Mouse (Mus musculus) limb, embryonic 14.5 days (tissue): ENCODE data around the gene Apmap. TPM values are rescaled to one million over a fixed set of nuclear protein-coding genes. Genes with fewer than 3 reads are reported as not detected.

Experiments
- ATAC-seq: fragments of 200-750 bp; cut with Nextera tagmentation; 2 replicates; pipeline ENCODE4 v1.8.0; 2017; ENCODE audit warnings: low read depth, moderate number of reproducible peaks, moderate TSS enrichment; ENCODE audit not compliant: low FRiP score
- DNase-seq: peaks from one replicate; pipeline ENCODE4 v3.0.0-alpha.2; 2015; ENCODE audit warnings: low spot score
- H3K27ac ChIP-seq: fragments of 300-500 bp; sonication (generic); replicated peaks from 2 replicates; pipeline ENCODE4 v1.5.1; 2014; ENCODE audit warnings: low read depth, mild to moderate bottlenecking, low read length, moderate library complexity, mixed read lengths
- H3K27me3 ChIP-seq: fragments of 300-500 bp; sonication (generic); 2 replicates; pipeline ENCODE4 v1.6.1; 2014; ENCODE audit warnings: low read length, mixed read lengths; ENCODE audit not compliant: control insufficient read depth, insufficient read depth
- H3K36me3 ChIP-seq: fragments of 300-500 bp; sonication (generic); 2 replicates; pipeline ENCODE4 v1.6.1; 2014; ENCODE audit warnings: mild to moderate bottlenecking, low read length, moderate library complexity, mixed read lengths; ENCODE audit not compliant: control insufficient read depth, insufficient read depth
- H3K4me1 ChIP-seq: fragments of 300-500 bp; sonication (generic); 2 replicates; pipeline ENCODE4 v1.6.1; 2014; ENCODE audit warnings: antibody characterized with exemption, low read length, mixed read lengths; ENCODE audit not compliant: control insufficient read depth, insufficient read depth
- H3K4me2 ChIP-seq: fragments of 300-500 bp; sonication (generic); replicated peaks from 2 replicates; pipeline ENCODE4 v1.6.1; 2014; ENCODE audit warnings: low read depth, mild to moderate bottlenecking, low read length, moderate library complexity; ENCODE audit not compliant: severe bottlenecking
- H3K4me3 ChIP-seq: fragments of 300-500 bp; sonication (generic); replicated peaks from 2 replicates; pipeline ENCODE4 v1.5.1; 2014; ENCODE audit warnings: low read length
- H3K9ac ChIP-seq: fragments of 300-500 bp; sonication (generic); 2 replicates; pipeline ENCODE4 v1.6.1; 2014; ENCODE audit warnings: mild to moderate bottlenecking, low read depth, low read length, moderate library complexity; ENCODE audit not compliant: severe bottlenecking
- H3K9me3 ChIP-seq: fragments of 300-500 bp; sonication (generic); 2 replicates; pipeline ENCODE4 v1.6.1; 2016; ENCODE audit warnings: low read length; ENCODE audit not compliant: control insufficient read depth
- POLR2A ChIP-seq: fragments of 200-500 bp; IDR thresholded peaks from 2 replicates; pipeline ENCODE4 v1.8.0; 2012; ENCODE audit warnings: inconsistent platforms, mild to moderate bottlenecking, moderate library complexity, borderline replicate concordance; ENCODE audit not compliant: insufficient read depth, insufficient read length; ENCODE audit errors: extremely low read depth
- WGBS: fragments of 180-500 bp; shearing (Covaris S2); extraction: QIAGEN DNeasy Blood & Tissue Kit; methylation state at CpG from one replicate; pipeline ENCODE4 v1.1.7; 2014; 5-methylcytosine and 5-hydroxymethylcytosine counted together
- polyA plus RNA-seq, 2 experiments: library from polyadenylated mRNA; depleted of rRNA in 1 of 2; stranded (reverse) in 1 of 2; unstranded in 1 of 2; fragments of >200 nt; fragmentation: Nextera tagmentation in 1 of 2; extraction: Ambion mirVana in 1 of 2; gene quantifications; 2 replicates each; pipeline versions ENCODE4 v1.2.1 to v1.2.3; 2012 to 2014

Apmap gene
- polyA plus RNA-seq, 2 experiments: 30.9 to 39.5 TPM

DNA sequence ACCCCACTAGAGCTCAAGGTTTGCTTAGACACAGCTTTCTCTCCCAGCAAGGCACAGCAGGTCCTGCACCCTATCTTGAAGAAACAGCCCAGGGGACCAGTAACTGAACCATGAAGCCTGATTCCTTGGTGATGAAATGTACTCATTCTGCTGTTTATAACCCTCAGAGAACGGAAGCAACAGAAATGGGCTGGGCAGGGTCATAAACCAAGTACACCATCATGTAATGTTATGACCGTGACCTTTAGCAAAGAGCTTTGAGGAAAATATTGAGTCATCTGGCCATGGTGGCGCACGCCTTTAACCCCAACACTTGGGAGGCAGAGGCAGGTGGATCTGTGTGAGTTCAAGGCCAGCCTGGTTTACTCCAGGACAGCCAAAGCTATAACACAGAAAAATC is 36.9 kb upstream of the Apmap start:
- DNase-seq: no peak
- Histone ChIP-seq H3K4me1 (no peaks in the 10 kb centered on the region), H3K4me2 (no peak overlapping the region), H3K9me3 (no peaks in the 10 kb centered on the region), H3K27ac (no peak overlapping the region), H3K4me3 (no peak overlapping the region), H3K27me3 (no peaks in the 10 kb centered on the region), H3K9ac (no peak overlapping the region), H3K36me3 (no peaks in the 10 kb centered on the region)
- no peak for TF ChIP-seq POLR2A
- no peak for ATAC-seq
- 79% methylated on average over 4 of the region's 4 CpGs for WGBS

DNA sequence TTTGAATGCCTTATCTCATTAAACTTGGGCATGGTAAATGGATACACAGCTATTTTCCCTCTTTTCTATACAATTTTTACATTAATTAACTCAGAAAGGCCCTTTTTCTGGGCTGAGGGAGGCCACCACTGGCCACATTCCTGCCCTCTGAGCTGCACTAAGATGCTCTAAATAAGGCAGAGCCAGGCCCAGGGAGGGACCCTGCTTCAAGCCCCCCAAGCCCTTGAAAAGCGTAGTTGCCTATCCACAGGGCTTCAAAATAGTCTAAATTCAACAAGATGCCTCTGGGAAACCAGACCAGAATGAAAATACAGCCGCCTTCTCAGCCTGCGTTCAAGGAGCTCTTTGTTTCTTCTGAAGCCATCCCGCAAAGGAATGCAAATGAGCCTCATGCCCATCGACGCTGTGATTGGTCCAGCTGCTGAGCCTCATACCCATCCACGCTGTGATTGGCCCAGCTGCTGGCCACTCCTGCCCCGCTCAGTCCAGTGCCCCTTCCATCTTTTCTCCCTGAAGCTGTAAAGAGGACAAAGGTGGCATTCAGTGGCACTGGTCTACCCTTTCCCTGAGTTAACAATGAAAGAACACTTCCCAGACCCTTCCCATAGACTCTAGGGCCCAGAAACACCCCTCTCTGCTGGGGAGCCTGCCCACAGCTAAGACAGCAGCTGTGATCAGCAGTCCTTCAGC is 35.5 kb upstream of the Apmap start:
- no peak for DNase-seq
- Histone ChIP-seq H3K9me3 (no peaks in the 10 kb centered on the region), H3K4me1 (no peaks in the 10 kb centered on the region), H3K27ac (no peak overlapping the region), H3K27me3 (no peaks in the 10 kb centered on the region), H3K4me3 (no peak overlapping the region), H3K9ac (no peak overlapping the region), H3K4me2 (no peak overlapping the region), H3K36me3 (no peaks in the 10 kb centered on the region)
- peak; percentile 50; the same call in 1 of the 2 replicates for ATAC-seq
- TF ChIP-seq POLR2A: no peak
- 72% methylated on average over 8 of the region's 8 CpGs for WGBS

DNA sequence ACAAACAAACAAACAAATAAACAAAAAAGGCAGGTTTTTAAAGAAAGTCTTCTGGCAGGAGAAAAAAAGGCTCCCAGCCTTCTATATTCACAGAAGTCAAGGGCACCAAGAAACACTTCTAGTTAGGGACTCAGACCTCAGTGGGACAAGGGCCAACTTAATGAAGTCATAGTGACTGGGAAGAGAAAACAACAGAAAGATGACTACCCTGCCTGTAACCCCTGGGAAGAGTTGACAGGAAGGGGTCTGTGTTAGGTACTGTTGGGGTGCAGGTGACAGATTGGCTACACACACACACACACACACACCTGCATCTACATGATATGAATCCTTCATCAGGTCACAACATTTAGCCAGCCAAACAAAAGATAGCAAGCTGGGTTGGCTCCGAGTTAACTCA is 34.8 kb upstream of the Apmap start:
- H3K4me2 ChIP-seq: no peak overlapping the region
- TF ChIP-seq POLR2A: no peak
- no peaks in the 10 kb centered on the region for H3K9me3 ChIP-seq
- no peaks in the 10 kb centered on the region for H3K27me3 ChIP-seq
- WGBS: 86% methylated on average over 1 of the region's 1 CpGs
- no peak for ATAC-seq
- H3K36me3 ChIP-seq: no peaks in the 10 kb centered on the region
- H3K4me3 ChIP-seq: no peak overlapping the region
- no peak overlapping the region for H3K27ac ChIP-seq
- H3K9ac ChIP-seq: no peak overlapping the region
- no peaks in the 10 kb centered on the region for H3K4me1 ChIP-seq
- no peak for DNase-seq

DNA sequence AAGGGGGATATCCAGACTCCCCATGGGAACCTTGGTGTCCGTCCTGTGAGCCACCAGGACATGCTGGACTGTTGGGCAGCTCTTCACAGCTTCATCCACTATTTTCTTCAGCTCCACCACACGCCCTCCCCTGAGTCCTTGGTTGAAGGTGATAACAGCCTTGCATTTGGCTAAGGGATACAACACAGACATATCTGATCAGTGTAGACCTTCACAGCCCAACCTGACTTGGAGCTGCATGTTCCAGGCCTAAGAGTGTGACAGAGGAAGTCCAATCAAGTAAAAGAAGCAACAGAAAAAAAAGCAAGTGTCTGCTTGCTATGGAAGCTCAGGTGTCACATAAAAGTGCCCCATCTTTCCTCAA is 30.0 kb upstream of the Apmap start:
- H3K27ac ChIP-seq: no peak overlapping the region
- no peaks in the 10 kb centered on the region for H3K4me1 ChIP-seq
- DNase-seq: no peak
- H3K27me3 ChIP-seq: no peaks in the 10 kb centered on the region
- TF ChIP-seq POLR2A: no peak
- WGBS: 45% methylated on average over 2 of the region's 2 CpGs
- ATAC-seq: no peak
- no peak overlapping the region for H3K4me3 ChIP-seq
- H3K9me3 ChIP-seq: no peaks in the 10 kb centered on the region
- H3K4me2 ChIP-seq: no peak overlapping the region
- no peak overlapping the region for H3K9ac ChIP-seq
- no peaks in the 10 kb centered on the region for H3K36me3 ChIP-seq

DNA sequence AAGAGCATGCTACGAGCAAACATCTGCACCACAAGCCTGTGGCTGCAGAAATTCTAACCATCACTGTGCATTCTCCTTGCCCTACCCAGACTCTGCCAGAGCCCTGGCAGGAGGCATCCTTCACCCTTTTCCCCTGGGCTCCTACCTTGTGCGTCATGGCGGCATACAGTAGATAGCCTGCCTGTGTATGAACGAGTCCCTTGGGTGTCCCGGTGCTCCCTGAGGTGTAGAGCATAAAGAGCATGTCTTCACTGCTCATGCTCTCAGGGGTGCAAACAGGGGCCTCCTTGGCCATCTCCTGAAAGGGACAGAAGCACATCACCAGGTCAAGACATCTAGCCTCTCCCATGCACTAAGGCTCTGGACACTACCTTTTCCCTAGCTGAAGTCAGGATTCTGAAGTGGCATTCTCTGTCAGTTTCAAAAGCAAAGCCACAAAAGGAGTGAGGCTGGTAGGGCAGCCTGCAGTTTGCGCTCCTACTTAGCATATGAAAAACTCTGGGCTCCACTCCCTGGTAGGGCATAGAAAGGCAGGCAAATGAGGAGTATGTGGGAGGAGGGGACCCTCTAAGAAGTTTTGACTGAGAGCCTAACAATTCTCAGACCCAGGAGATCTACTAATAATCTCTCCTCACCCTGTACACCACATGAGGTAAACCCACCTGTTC is 29.5 kb upstream of the Apmap start:
- WGBS: 54% methylated on average over 6 of the region's 6 CpGs

More for the DNA sequence above, 29.5 kb upstream of the Apmap start:
- Histone ChIP-seq H3K4me1 (no peaks in the 10 kb centered on the region), H3K4me3 (no peak overlapping the region), H3K27me3 (no peaks in the 10 kb centered on the region), H3K4me2 (no peak overlapping the region), H3K9me3 (no peaks in the 10 kb centered on the region), H3K36me3 (no peaks in the 10 kb centered on the region), H3K9ac (no peak overlapping the region), H3K27ac (no peak overlapping the region)
- TF ChIP-seq POLR2A: no peak
- DNase-seq (no peak), ATAC-seq (no peak)
